Mouse (Mus musculus): ENCODE measurements around the gene Ttc6.

Gene Ttc6

GRCm38 (mm10) chr12:57563909-57564308 lies at the start of gene Ttc6:
Gene Ttc6, plus strand, starts transcription at chr12:57564113.
- DNase-seq, result no peak

- DNase-seq, result no peak
Measured at GRCm38 (mm10) chr12:57514552-57514951, 49.4 kb upstream of the Ttc6 start.

DNA sequence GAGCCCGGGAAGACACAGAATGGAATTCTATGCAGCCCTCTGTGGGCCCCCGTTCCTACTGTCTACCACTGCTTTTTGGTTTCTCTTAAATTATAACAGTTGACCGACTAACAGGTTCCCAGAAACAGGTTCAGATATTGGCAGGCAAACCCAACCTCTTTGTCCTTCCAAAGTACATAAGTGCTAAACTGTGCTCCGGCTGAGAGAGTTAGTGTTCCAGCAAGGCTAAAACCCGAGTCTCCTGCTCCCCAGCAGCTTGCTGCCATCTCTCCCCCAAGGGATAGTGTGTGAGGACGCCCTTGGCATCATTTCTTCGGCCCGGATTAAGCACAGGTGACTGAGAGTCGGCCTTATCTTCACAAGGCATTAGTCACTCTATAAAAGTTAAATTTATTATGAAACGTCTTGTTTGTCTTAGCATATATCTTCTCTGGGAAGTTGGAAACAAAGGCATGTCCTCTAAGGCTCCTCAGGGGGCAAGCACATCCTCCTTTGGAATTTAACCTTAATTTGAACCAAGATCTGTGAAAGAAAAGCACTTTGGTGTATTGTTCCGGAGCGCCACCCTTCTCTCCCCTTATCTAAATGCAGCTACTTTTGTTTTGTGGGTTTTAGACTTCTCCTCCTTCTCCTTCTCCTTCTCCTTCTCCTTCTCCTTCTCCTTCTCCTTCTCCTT lies 48.1 kb upstream of the Ttc6 start:
- DNase-seq, result no peak

- DNase-seq, result no peak
Measured at GRCm38 (mm10) chr12:57528335-57528734, 35.6 kb upstream of the Ttc6 start.

DNA sequence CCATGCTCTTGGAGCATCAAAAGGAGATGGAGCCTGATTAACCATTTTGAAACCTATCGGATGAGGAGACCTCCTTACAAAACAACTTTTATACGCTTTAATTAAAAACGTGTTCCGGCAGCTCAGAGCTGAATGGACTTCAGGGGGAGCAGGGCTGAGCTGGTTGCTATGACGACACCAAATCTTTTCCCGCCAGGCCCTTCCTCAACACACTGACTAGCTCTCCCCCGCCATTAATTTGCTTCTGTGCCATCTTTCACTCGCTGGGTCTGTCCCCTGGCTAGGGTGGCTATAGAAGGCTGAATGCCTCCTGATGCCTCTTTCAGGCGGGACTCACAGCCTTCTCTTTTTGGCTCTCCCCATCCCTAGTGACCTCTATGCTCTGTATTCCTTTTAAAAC lies 33.4 kb upstream of the Ttc6 start:
- no peak for DNase-seq

- no peak for DNase-seq
Measured at GRCm38 (mm10) chr12:57534517-57534878, 29.4 kb upstream of the Ttc6 start.

DNA sequence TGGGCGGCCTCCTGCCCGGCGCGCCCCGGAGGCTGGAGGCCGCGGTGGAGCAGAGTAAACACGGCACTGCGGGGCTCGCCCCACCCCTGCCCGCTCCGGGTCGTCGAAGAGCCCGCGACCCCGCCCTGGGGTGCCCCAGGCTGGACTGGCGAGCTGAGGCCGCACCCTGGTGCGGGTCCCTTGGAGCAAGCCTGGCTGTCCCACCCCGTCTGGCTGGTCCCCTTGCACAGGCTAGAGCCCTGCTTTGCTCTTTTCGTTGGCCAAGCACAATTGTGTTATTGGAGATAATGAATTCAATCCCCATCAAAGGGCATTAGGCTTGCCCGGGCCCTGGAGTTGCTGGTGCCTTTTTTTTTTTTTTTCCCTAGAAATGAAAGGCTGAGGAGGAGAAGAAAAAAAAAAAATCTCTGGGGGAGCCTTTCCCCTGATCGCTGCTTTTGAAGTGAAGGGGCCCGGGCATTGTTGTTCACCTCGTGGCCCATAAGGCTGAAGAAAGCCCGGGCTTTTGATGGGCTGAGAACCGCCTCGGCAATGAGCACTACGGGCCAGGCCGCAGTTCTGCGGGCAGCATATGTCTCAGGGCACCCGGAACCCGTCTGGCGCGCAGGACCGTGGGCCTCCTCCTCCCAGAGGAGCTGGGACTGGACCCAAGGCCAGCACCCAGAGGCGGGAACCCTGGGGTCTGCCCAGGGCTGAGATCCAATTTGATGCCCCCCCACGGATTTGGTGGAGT lies 28.9 kb upstream of the Ttc6 start:
- no peak for DNase-seq

DNA sequence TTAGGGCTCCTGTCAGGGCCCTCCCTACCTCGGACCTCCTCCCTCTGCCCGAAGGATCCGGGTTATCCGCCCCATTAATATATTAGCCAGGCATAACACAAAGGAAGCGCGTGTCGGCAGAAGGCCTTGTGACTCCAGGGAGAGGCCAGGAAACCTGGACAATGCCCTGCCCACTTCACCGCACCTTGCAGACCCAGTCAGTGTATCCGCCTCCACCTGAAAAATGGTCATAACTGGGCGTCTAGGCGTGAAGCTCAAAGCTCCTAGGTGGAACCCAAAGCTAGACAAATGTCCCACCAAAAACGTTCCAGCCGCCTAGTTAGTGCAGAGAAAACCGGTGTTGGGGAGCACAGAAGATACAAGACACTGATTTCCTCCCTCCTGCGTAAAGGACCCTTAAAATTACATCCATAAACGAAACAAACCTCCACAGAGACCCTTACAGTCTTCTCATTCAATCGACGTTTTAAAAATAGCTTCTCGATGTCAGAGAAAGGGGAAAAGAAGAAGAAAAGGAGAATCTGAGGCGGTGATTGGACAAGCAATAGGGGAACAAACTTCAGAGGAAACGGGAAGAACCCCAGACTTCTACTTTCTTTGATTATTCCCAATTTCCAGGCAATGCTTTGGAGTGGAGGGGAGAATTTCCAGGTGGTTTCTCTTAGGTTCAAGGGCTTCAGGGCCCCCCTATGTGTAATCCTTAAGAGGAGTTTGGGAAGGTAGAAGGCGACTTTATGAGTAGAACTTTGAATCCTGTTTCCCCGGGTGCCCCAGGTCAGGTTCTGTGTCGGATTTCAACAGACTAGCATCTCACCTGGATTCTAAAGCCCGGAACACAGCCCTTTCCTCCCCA lies 27.6 kb upstream of the Ttc6 start:
- DNase-seq, result no peak

DNA sequence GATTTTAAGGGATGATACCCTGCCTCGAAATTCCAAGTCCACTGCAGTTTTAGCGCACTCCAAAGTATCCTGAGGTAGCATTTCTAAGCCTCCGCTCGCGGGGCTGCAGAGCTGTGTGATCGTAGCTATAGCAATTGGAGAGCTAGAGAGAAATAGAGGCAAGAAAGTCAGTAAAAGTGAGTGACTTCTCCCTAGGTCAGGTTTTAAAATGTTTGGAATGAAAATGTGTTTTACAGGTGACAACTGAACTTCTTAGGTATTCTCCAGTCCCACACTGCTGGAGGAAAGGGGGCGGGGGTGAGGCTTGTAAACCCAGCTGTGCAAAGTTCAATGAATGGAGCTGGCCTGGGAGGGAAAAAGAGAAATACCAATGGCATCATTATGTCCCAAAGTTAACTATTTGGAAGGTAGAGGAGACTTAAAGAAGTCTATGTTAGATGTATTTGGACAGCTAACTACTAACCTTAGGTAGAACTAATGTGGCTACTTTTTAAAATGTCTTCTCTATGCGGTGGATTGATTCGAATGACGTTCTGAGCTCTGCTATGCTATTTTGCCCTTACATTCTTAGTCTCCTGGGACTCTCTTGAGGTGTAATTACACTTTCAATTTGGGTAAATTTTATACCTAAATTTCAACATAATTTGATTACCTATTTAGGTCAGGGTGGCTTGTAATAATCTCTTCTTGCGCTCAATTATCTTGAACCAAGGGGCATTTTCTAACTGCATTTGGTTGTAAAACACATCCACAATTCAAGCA lies 26.8 kb upstream of the Ttc6 start:
- no peak for DNase-seq

DNA sequence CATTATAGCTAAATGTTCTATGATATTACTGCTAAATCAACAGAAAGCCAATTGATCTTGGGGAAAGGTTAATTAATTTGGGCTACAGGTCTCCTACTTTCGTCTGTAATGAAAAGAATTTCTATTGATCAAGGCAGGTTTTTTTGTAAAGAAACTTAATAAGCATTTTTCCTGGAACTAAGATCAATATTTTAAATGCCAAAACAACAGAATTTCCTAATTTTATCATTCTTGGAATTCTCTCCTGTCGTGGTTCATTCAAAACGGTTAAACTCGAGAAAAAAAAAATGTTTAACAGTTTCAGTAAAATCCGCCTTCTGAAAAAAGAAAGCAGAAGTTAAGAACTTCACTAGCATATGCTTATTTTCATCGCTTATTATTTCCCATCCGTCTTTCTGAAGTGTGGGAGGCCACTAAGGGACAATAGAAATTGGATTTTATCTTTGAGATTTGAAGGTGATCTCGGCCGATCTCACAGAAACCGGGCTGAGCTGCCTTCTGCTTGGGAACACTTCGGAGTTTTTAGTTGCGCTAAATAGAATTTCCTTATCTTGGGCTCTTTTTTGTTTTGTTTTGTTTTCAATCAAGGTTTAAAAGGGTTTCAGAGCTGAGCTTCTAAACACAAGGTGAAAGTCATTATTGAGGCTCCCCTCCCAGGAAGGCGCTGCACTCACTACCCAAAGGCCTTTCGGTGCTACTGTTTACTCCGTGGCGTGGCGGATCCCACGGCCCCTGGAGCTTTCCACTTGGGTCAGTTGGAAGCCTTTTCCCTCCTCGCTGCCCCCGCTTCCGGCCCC lies 25.9 kb upstream of the Ttc6 start:
- DNase-seq, result no peak

- DNase-seq, result no peak
Measured at GRCm38 (mm10) chr12:57538588-57539550, 25.0 kb upstream of the Ttc6 start.

DNA sequence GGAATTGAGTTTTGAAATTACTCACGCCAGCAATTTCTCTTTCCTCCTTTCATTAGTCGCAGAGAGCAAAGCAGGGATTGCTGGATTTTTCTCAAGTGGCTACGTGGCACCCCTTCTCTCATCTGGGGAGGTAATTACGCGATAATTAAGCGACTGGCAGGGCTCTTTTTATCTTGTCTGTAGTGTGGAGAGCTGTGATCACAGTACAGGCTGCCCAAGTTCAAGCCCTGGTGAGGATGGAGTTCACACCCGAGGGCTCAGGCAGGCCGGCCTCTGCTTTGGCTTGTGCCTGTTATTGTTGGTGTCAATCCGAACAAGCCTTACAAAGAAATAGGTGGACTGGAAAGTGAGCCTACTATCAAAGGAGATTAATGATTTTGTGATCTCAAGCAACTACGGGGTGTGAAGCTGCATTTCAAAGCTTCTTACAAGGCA lies 24.3 kb upstream of the Ttc6 start:
- DNase-seq, result no peak

GRCm38 (mm10) chr12:57541118-57541517 lies 22.8 kb upstream of the Ttc6 start:
- no peak for DNase-seq

DNA sequence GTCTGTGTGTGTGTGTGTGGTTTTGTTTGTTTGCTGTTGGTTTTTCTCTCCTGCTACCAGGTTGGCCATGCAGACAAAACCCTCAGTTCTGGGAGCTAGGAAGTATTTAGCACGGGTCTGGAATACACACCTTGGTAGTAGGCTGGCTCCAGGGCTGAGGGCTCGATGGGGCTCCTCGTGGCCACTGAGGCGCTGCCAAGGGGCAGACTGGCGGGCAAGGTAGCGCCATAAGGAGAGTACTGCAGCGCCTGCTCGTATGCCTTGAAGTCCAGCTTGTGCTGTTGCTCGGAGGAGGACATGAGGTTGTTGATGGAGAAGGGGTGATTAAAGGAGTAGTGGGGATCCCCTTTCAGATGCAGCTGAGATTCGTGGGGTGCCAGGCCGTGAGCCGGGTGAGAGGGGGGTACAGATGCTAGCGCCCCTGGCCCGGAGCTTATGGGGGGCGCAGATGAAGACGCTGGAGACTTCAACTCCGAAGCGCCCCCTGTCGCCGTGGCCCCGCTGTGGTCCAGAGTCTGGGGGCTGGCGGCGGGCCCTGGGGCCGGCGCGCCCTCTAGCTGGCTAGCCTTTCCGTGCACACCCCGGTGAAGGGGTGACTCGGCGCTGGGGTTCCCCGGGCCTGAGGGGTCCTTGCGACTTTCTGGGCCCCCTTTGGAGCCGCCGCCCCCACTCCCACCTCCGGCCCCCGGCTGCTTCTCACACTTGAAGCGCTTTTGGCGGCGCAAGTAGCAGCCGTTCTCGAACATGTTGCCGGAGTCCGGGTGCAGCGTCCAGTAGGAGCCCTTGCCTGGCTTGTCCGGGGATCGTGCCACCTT lies 21.8 kb upstream of the Ttc6 start:
- DNase-seq, result peak; percentile 32

GRCm38 (mm10) chr12:57542746-57543626 lies 20.9 kb upstream of the Ttc6 start:
- DNase-seq, result no peak

DNA sequence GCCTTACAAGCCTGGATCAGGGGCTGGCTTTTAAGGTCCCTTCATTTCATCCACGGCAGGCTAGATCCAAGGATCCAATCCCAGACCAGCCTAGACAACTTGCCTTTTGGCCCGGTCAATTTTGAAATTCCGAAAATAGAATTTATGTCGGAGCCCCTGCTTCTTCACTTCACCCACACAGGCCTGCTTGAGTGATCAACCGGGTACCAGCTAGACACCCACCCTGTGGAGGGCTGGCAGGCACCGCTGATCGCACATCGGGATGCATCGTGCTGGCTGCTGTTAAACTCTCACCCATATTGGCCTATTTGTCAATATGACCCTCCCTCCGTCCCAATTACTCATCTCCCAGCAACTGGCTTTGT lies 20.3 kb upstream of the Ttc6 start:
- no peak for DNase-seq

GRCm38 (mm10) chr12:57544641-57545370 lies 19.1 kb upstream of the Ttc6 start:
- peak; percentile 14 for DNase-seq
